Mouse (Mus musculus) forebrain, embryonic 11.5 days (tissue): ENCODE measurements around the gene 4931422A03Rik. TPM values are rescaled to one million over a fixed set of nuclear protein-coding genes. Genes with fewer than 3 reads are reported as not detected.
"Not testable (repeated sequence)": the region's sequence is repeated elsewhere in the genome, so short reads cannot be mapped to it uniquely, and the experiment has no call there.

Experiments used
- ATAC-seq: fragments of 200-750 bp; cut with Nextera tagmentation; replicated peaks from 2 replicates; pipeline ENCODE4 v1.8.0; 2017; ENCODE audit warnings: moderate TSS enrichment; ENCODE audit not compliant: low FRiP score
- DNase-seq: peaks from one replicate; pipeline ENCODE4 v3.0.0-alpha.2; 2017; ENCODE audit warnings: low spot score
- H3K27ac ChIP-seq: fragments of 300-500 bp; sonication (generic); 2 replicates; pipeline ENCODE4 v1.5.1; 2014; ENCODE audit warnings: low read depth, low read length
- H3K27me3 ChIP-seq: fragments of 300-500 bp; sonication (generic); 2 replicates; pipeline ENCODE4 v1.6.1; 2014; ENCODE audit warnings: mild to moderate bottlenecking, low read length, mixed read lengths; ENCODE audit not compliant: control insufficient read depth, insufficient read depth
- H3K36me3 ChIP-seq: fragments of 300-500 bp; sonication (generic); 2 replicates; pipeline ENCODE4 v1.6.1; 2014; ENCODE audit warnings: mild to moderate bottlenecking, low read length, moderate library complexity, mixed read lengths; ENCODE audit not compliant: control insufficient read depth, insufficient read depth
- H3K4me1 ChIP-seq: fragments of 300-500 bp; sonication (generic); replicated peaks from 2 replicates; pipeline ENCODE4 v1.6.1; 2014; ENCODE audit warnings: low read length, mixed read lengths; ENCODE audit not compliant: control insufficient read depth, insufficient read depth
- H3K4me2 ChIP-seq: fragments of 300-500 bp; sonication (generic); 2 replicates; pipeline ENCODE4 v1.6.1; 2014; ENCODE audit warnings: low read depth, mild to moderate bottlenecking, low read length, moderate library complexity, mixed read lengths; ENCODE audit not compliant: severe bottlenecking
- H3K4me3 ChIP-seq: fragments of 300-500 bp; sonication (generic); 2 replicates; pipeline ENCODE4 v1.5.1; 2014; ENCODE audit warnings: low read depth, low read length
- H3K9ac ChIP-seq: fragments of 300-500 bp; sonication (generic); 2 replicates; pipeline ENCODE4 v1.6.1; 2014; ENCODE audit warnings: low read length
- H3K9me3 ChIP-seq: fragments of 300-500 bp; sonication (generic); 2 replicates; pipeline ENCODE4 v1.6.1; 2016; ENCODE audit warnings: low read length, mixed read lengths; ENCODE audit not compliant: control insufficient read depth
- WGBS: fragments of 180-500 bp; shearing (Covaris S2); extraction: QIAGEN DNeasy Blood & Tissue Kit; methylation state at CpG from one replicate; pipeline ENCODE4 v1.1.7; 2014; 5-methylcytosine and 5-hydroxymethylcytosine counted together
- polyA plus RNA-seq: library from polyadenylated mRNA; unstranded; fragments of >200 nt; fragmentation: Nextera tagmentation; extraction: Ambion mirVana; gene quantifications from 2 replicates; pipeline ENCODE4 v1.2.1, GENCODE M21; 2014

4931422A03Rik gene
- polyA plus RNA-seq, 1 experiment from 2014 or later, result 2.1 TPM

DNA sequence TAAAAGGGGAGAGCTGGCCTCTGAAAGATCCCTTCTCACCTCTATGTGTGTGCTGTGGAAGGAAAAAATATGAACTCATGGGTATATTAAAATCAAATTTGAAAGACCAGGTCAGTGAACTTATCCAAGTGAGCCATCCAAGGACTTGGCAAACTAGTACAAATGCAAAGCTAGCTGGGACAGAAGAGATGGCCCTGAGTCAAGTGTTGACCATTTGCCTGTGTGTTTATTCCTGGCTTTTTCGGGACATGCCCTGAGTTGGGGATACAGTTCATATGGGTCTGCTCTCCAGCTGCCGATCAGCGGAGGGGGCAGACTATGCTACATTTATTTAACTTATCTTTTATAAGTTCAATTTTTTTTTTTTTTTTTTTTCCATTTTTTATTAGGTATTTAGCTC, 19.3 kb downstream of the 4931422A03Rik start:
- H3K4me2 ChIP-seq, DNase-seq, H3K9me3 ChIP-seq, H3K27me3 ChIP-seq, H3K36me3 ChIP-seq, ATAC-seq, H3K4me1 ChIP-seq, H3K4me3 ChIP-seq, H3K9ac ChIP-seq, H3K27ac ChIP-seq: not testable (repeated sequence)
- WGBS, result 96% methylated on average over 3 of the region's 3 CpGs

DNA sequence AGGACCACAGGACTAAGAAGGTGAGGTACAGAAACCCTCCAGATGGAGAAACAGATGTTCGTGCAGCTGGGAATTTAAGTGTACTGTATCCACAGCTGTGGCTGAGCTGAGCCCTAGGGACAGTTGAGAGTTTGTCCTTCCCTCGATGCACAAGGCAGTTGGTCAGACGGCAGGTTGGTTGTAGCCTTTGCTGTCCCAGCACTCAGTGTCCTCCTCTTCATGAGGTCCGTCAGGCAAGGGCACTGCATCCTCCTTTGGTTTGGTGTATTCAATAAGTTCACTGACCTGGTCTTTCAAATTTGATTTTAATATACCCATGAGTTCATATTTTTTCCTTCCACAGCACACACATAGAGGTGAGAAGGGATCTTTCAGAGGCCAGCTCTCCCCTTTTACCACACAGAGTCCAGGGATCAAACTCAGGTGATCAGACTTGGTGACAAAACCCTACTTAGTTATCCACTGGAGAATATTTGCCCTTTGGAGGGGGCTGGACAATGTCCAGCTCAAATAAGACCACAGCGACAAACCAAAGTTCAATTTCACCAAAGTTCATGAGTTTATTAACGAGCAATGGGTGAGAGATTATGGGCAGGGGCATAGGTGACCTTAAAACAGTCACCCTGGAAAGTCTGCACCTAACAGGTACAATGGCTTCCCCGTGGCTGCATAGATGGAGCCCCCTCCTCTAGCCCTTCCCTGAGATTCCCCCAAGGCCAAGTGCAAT, 20.2 kb downstream of the 4931422A03Rik start:
- Histone ChIP-seq H3K4me3 (no peak overlapping the region), H3K27ac (no peak overlapping the region), H3K36me3 (no peaks in the 10 kb centered on the region), H3K9ac (no peak overlapping the region), H3K4me2 (no peak overlapping the region), H3K4me1 (no peaks in the 10 kb centered on the region), H3K9me3 (no peaks in the 10 kb centered on the region), H3K27me3 (no peaks in the 10 kb centered on the region)
- no peak for DNase-seq
- no peak for ATAC-seq
- 86% methylated on average over 7 of the region's 7 CpGs for WGBS

GRCm38 (mm10) chr2:104002711-104003413, 25.3 kb downstream of the 4931422A03Rik start:
- Histone ChIP-seq H3K4me3 (no peak overlapping the region), H3K27ac (no peak overlapping the region), H3K36me3 (no peaks in the 10 kb centered on the region), H3K9ac (no peak overlapping the region), H3K4me2 (no peak overlapping the region), H3K27me3 (no peaks in the 10 kb centered on the region), H3K9me3 (no peaks in the 10 kb centered on the region), H3K4me1 (no peaks in the 10 kb centered on the region)
- ATAC-seq, result peak; percentile 56; the same call in 1 of the 2 replicates
- WGBS, result 34% methylated on average over 16 of the region's 16 CpGs
- DNase-seq, result peak; percentile 80

GRCm38 (mm10) chr2:104001861-104002260, 26.3 kb downstream of the 4931422A03Rik start:
- Histone ChIP-seq H3K36me3 (no peaks in the 10 kb centered on the region), H3K4me1 (no peaks in the 10 kb centered on the region), H3K4me3 (no peak overlapping the region), H3K4me2 (no peak overlapping the region), H3K27me3 (no peaks in the 10 kb centered on the region), H3K9ac (no peak overlapping the region), H3K27ac (no peak overlapping the region), H3K9me3 (no peaks in the 10 kb centered on the region)
- WGBS, result 82% methylated on average over 4 of the region's 4 CpGs
- ATAC-seq (no peak), DNase-seq (no peak)

DNA sequence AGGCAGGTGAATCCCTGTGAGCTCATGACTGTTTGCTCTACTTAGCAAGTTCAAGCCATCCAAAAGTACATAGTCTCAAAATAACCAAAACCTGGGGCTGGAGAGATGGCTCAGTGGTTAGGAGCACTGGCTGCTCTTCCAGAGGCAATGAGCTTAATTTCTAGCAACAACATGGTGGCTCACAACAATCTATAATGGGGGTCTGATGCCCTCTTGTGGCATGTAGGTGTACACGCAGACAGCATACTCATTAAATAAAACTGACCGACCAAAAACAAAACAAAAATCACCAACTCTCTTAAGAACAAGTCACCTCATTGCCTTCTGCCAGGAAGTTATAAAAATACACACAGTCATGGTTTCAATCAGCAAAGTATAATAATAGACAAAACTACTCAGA, 27.1 kb downstream of the 4931422A03Rik start:
- no peak overlapping the region for H3K4me3 ChIP-seq
- ATAC-seq (no peak), DNase-seq (no peak)
- H3K4me1 ChIP-seq, result no peaks in the 10 kb centered on the region
- H3K27me3 ChIP-seq, result no peaks in the 10 kb centered on the region
- H3K9ac ChIP-seq, result no peak overlapping the region
- WGBS, result 21% methylated on average over 2 of the region's 2 CpGs
- H3K27ac ChIP-seq, result no peak overlapping the region
- H3K4me2 ChIP-seq, result no peak overlapping the region
- no peaks in the 10 kb centered on the region for H3K9me3 ChIP-seq
- H3K36me3 ChIP-seq, result no peaks in the 10 kb centered on the region

- Histone ChIP-seq H3K4me3 (no peak overlapping the region), H3K4me2 (no peak overlapping the region), H3K27me3 (no peaks in the 10 kb centered on the region), H3K9me3 (no peaks in the 10 kb centered on the region), H3K4me1 (peaks cover 4% of the 10 kb centered on the region; the same call in 1 of the 2 replicates), H3K36me3 (no peaks in the 10 kb centered on the region), H3K9ac (no peak overlapping the region), H3K27ac (no peak overlapping the region)
- ATAC-seq (no peak), DNase-seq (no peak)
- 22% methylated on average over 17 of the region's 17 CpGs for WGBS
Observed at GRCm38 (mm10) chr2:103992618-103993332, 35.4 kb downstream of the 4931422A03Rik start.

GRCm38 (mm10) chr2:103992162-103992561, 36.0 kb downstream of the 4931422A03Rik start:
- WGBS, result 70% methylated on average over 9 of the region's 9 CpGs
- no peaks in the 10 kb centered on the region for H3K36me3 ChIP-seq

GRCm38 (mm10) chr2:103991303-103991702, 36.9 kb downstream of the 4931422A03Rik start:
- Histone ChIP-seq H3K27me3 (no peaks in the 10 kb centered on the region), H3K4me3 (no peak overlapping the region), H3K9me3 (no peaks in the 10 kb centered on the region), H3K4me1 (peaks cover 4% of the 10 kb centered on the region; the same call in 1 of the 2 replicates), H3K27ac (no peak overlapping the region), H3K9ac (no peak overlapping the region), H3K4me2 (no peak overlapping the region), H3K36me3 (no peaks in the 10 kb centered on the region)
- DNase-seq (no peak), ATAC-seq (no peak)

More at GRCm38 (mm10) chr2:103992162-103992561, 36.0 kb downstream of the 4931422A03Rik start:
- Histone ChIP-seq H3K27ac (no peak overlapping the region), H3K4me2 (no peak overlapping the region), H3K27me3 (no peaks in the 10 kb centered on the region), H3K9ac (no peak overlapping the region), H3K4me3 (no peak overlapping the region), H3K4me1 (peaks cover 4% of the 10 kb centered on the region; the same call in 1 of the 2 replicates), H3K9me3 (no peaks in the 10 kb centered on the region)
- ATAC-seq (no peak), DNase-seq (no peak)
